Mouse (Mus musculus): ENCODE measurements around the gene Scaf1. TPM values are rescaled to one million over a fixed set of nuclear protein-coding genes. Genes with fewer than 3 reads are reported as not detected.
"Not testable (repeated sequence)": the region's sequence is repeated elsewhere in the genome, so short reads cannot be mapped to it uniquely, and the experiment has no call there.

Gene Scaf1
- total RNA-seq, 2 experiments from 2014 or later, result 41.3 to 46.2 TPM

- DNase-seq (ENCODE audit: low spot score), result no peak
These were observed 30.7 kb upstream of the Scaf1 start for GRCm38 (mm10) chr7:45046853-45047350.

GRCm38 (mm10) chr7:45045741-45046140 lies 29.6 kb upstream of the Scaf1 start:
- DNase-seq (ENCODE audit: low spot score), result no peak

- DNase-seq (ENCODE audit: low spot score), result no peak
These were observed 27.1 kb upstream of the Scaf1 start for GRCm38 (mm10) chr7:45043307-45043706.

DNA sequence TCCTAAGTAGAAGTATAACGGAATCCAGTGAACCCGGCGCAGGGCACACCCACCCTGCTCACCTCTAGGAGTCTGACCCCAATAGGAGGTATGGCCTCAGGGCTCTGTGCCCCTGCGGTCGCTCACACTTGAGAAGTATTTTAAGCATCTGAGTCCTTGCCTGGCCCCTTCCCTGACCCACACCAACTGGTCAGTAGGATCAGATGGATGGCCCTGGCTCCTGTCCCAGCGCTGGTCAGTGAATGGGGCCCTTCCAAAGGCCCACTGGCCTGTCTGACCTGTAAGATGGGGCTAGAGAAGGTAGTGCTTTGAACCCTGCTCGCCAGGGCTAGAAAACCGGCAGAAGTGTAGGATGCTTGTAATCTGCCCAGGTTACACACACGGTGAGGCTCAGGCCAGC lies 24.7 kb upstream of the Scaf1 start:
- peak; percentile 80 for DNase-seq (ENCODE audit: low spot score)

DNA sequence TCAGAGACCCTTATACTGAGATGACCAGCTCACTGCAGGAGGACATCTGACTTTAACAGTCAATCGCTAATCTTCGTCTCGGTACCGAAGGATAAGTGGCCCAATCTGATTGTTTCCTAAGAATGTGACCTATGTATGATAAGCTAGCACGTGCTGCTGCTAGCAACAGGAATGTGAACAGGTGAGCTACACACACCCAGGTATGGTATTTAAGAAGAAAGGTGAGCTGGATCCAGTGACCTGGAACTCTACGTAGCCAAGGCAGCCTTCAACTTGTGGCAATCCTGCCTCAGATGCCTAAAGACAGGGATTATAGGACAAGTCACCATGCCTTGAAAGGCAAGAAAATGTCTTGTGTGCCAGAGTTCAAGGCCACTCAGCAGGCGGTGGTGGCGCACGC lies 22.2 kb upstream of the Scaf1 start:
- no peak for DNase-seq (ENCODE audit: low spot score)

GRCm38 (mm10) chr7:45037720-45038361 lies 21.7 kb upstream of the Scaf1 start:
- DNase-seq (ENCODE audit: low spot score), result peak; percentile 43

- no peak for DNase-seq (ENCODE audit: low spot score)
These were observed 20.5 kb upstream of the Scaf1 start for GRCm38 (mm10) chr7:45036702-45037101.

DNA sequence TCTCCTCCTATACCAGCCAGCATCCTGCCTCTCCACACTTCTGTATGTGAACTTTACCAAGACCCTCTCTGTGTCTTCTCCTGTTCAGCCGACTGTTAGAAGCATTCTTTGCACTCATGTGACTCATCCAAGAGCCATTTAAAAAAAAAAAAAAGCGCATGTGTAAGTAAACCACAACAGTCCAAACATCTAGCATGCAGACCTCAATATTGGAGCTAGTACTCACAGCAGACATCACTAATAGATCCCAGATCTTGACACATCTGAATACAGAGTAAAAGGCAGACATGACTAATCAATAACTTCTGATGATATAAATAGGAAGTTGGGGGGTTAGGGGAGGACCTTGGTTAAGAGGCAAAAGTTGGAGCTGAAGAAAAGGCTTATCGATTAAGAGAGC lies 19.5 kb upstream of the Scaf1 start:
- DNase-seq (ENCODE audit: low spot score), result no peak

DNA sequence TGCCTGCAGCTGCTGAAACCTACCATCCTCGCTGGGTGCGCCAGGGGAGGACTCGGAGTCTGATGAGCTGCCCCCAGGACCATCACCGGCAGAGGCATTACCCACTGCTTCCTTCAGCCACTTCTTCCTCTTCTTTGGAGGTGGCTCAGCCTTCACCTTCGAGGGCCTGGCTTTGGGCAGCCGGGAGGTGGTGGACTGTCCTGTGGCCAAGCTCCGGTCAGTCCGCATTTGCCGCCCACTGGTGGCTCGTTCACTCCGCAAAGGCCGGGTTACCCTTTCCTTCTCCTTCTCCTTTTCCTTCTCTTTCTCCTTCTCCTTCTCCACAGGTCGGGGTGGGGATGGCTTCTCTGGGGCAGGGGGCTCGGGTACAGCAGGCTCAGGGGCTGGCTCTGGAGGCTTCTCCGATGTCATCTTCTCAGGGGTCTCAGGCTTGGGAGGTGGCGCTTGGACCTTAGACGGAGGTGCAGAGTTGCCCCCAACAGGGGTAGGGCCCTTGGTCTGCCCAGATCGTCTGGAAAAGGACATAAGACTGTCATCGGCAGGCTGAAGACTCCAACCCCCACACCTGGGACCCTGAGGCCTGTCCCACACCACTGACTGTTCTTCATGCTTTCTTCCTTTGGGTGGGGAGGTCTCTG lies 17.7 kb upstream of the Scaf1 start:
- no peak for DNase-seq (ENCODE audit: low spot score)

DNA sequence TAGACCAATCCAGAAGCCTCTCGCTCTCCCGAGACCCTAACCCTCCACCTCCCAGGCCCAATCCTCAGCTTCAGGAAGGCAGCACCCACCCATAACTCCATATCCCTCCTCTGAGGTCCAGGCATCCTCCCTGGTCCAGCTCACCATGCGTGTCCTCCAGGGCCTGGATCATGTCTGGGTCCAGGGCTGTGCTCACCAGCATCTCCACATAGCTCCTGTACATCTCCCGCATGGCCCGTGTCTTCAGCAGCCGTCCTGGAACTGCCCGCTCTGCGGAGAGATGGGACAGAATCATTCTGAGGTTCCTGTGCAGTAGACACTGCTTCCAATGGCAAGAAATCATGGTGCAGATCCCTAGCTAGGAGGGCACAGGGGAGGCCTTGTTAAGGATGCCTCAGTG lies 14.7 kb upstream of the Scaf1 start:
- no peak for DNase-seq (ENCODE audit: low spot score)

DNA sequence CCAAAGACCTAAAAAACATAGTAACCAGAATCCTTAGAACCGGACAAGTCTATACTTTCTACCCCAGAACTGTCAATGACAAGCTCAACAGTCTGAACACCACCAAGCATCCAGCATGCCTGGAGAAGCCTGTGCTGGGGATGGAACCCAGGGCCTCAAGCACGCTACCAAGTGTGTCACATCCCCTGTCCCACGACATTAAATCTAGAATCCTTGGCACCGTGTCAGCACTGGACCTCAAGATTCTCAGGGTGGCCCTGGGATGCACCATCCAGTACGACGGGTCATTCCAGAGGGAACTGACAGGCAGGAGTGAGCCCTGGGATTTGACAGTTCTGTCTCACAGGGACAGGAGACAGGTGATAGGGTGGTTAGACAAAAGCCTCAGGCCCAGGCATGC lies 13.8 kb upstream of the Scaf1 start:
- DNase-seq (ENCODE audit: low spot score), result no peak

DNA sequence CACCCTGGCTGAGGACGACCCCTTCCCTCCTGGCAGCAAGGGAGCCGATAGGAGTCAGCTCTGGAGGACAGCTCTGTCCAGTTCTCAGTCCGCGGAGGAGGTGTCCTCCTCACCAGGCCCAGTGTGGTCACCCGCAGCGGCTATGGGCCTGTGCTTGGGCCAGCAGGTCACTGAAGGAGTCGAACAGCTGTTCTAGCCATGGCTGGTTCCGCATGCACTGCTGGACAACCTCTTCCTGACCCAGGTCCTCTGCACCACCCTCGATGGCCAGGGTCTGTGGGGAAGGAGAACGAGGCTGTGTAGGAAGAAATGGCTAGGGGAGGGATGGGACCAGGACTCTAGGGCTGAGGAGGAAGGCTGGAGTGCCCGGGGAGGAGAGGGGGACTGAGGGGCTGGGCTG lies 12.2 kb upstream of the Scaf1 start:
- no peak for DNase-seq (ENCODE audit: low spot score)

DNA sequence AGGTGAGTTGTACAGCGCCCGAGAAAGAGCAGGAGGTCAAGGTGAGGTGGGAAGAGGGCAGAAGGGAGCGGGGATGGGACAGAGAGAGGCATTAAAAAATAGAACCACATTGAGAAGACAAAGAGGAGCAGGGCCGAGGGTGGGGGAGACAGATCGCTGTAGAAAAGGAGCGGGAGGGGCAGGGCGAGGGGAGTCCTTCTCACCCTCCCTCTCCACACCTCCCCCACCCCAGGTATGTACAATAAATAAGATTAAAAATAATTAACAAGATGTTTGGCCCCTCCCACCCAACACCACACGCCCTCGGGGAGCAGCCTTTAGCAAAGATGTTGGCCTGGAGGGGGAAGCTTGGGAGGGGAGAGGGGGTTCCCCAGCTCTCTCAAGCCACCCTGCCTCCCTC lies 11.6 kb upstream of the Scaf1 start:
- no peak for DNase-seq (ENCODE audit: low spot score)

GRCm38 (mm10) chr7:45026256-45026655 lies 10.1 kb upstream of the Scaf1 start:
- DNase-seq (ENCODE audit: low spot score), result no peak

DNA sequence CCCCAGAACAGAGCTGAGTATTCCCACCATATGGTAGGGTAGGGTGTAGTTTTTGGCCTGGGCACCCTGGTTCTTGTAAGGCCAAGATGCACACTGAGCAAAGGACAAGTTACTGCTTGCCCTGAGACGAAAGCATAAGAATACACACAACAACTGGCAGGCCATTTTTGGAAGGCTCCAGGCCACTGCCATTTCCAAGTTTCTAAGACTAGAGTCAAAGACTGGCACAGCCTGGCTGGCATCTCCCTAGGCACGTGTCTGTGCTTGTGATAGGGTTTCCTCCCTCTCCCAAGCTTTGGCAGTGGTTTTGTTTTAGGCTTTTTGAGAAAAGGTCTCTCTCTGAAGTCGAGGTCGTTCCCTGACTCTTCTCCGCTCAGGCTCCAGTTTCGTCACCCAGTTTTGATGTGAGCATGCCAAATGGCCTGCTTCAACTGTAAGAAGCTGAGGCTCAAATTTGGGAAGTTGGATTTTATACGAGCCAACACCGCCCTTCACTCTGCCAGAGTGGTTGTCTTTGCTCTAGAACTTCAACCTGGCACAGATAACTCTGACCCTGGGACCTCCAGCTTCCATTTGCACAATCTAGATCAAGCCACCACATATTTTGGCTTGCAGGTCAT lies 9.5 kb upstream of the Scaf1 start:
- peak; percentile 69 for DNase-seq (ENCODE audit: low spot score)

GRCm38 (mm10) chr7:45024281-45025248 lies 8.4 kb upstream of the Scaf1 start:
- DNase-seq (ENCODE audit: low spot score), result no peak

DNA sequence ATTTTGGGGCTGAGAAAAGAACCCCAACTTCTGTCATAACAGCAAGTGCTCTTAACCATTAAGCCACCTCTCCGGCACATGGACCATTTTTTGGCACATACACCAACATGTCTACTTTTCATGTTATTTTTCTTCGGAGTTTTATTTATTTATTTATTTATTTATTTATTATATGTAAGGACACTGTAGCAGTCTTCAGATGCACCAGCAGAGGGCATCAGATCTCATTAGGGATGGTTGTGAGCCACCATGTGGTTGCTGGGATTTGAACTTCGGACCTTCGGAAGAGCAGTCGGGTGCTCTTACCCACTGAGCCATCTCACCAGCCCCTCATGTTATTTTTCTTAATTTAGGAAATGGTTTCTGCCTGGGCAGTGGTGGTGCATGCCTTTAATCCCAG lies 7.5 kb upstream of the Scaf1 start:
- not testable (repeated sequence) for DNase-seq (ENCODE audit: low spot score)

GRCm38 (mm10) chr7:45020225-45020624 lies 4.1 kb upstream of the Scaf1 start:
- DNase-seq (ENCODE audit: low spot score), result no peak

DNA sequence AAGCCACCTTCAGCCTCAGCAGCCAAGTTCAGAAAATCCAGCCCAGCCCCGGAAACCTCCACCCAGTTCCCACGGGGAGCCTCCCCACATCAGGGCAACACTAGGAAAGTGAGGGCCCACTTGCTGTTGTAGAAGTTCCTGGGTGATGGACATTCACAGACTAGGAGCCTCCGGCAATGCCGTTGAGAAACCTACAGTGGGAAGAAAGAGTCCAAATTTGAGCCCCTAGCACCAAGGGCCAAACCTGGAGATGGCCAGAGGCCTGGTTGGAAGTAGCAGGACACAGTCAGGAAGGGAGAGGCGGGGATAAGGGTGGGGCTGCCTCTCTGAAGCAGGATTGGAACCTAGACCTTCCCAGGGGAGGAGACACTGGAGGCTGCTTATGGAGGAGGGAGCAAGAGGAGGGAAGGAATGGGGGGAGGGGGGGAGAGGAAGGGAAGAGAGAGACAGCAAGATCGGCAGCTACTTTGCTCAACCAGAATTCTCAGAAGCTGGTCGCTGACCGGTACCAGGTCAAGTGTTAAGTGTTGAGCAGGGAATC lies 2.9 kb upstream of the Scaf1 start:
- peak; percentile 85 for DNase-seq (ENCODE audit: low spot score)

DNA sequence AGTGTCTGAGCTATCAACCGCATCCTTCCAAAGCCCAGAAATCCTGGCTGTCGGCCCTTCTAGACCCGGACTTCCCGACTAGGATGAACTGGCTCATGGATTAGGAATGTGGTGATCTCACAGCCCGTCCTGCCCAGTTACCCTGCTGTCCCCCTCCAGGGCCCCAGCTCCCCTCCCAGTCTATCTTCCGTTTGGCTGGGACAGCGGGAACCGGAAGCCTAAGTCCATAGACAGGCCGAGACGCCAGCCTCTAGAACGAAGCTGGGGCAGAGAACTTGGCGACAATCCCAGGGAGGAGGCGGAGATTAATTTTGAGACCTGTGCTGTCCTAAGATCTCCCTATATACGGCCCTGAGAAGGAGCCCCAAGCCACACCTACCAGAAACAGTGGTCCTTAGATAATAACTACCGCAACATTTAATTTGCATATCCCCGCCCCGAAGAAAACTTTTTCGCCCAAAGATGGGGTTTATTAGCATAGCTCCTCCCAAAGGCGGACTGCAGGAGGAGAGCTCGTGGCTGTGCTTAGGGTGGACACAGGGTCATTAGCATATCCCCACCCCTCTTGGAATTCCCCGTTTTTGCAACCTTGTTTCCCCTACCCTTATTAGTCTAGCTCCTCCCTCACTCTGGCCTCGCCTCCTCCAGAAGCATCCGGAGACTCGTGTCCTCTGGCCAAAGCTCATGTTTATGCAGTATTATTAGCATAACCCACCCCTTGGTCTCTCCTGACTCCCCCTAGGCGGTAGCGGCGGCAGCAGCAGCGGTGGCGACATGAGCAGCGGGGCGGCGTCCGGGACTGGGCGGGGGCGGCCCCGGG lies 1.3 kb upstream of the Scaf1 start, which contains the start of gene Rras:
TSS of gene Rras (plus strand) at position 720 of the 820 bp plus-strand sequence.
- peak; percentile 98 for DNase-seq (ENCODE audit: low spot score)

All from gastrocnemius, adult 18-20 months (tissue).